Mouse (Mus musculus) stomach, embryonic 14.5 days (tissue): ENCODE measurements around the gene Btnl6. TPM values are rescaled to one million over a fixed set of nuclear protein-coding genes. Genes with fewer than 3 reads are reported as not detected.

ENCODE experiments used
- ATAC-seq: fragments of 200-750 bp; cut with Nextera tagmentation; 2 replicates; pipeline ENCODE4 v1.8.0; 2017; ENCODE audit warnings: low read depth, moderate TSS enrichment; ENCODE audit not compliant: insufficient number of reproducible peaks, insufficient read depth, low FRiP score
- H3K27ac ChIP-seq: fragments of 300-500 bp; sonication (generic); 2 replicates; pipeline ENCODE4 v1.5.1; 2014; ENCODE audit warnings: mild to moderate bottlenecking, low read length, moderate library complexity, mixed read lengths
- H3K27me3 ChIP-seq: fragments of 300-500 bp; sonication (generic); 2 replicates; pipeline ENCODE4 v1.6.1; 2014; ENCODE audit warnings: low read length, control low read depth, mixed read lengths; ENCODE audit not compliant: control insufficient read depth, insufficient read depth
- H3K36me3 ChIP-seq: fragments of 300-500 bp; sonication (generic); 2 replicates; pipeline ENCODE4 v1.6.1; 2014; ENCODE audit warnings: mild to moderate bottlenecking, control low read depth, low read length, moderate library complexity, mixed read lengths; ENCODE audit not compliant: control insufficient read depth, insufficient read depth
- H3K4me1 ChIP-seq: fragments of 300-500 bp; sonication (generic); 2 replicates; pipeline ENCODE4 v1.6.1; 2014; ENCODE audit warnings: low read length, control low read depth, mixed read lengths; ENCODE audit not compliant: control insufficient read depth, insufficient read depth
- H3K4me2 ChIP-seq: fragments of 300-500 bp; sonication (generic); replicated peaks from 2 replicates; pipeline ENCODE4 v1.6.1; 2014; ENCODE audit warnings: low read depth, low read length, control low read depth
- H3K4me3 ChIP-seq: fragments of 300-500 bp; sonication (generic); 2 replicates; pipeline ENCODE4 v1.5.1; 2014; ENCODE audit warnings: low read depth, low read length, control low read depth
- H3K9ac ChIP-seq: fragments of 300-500 bp; sonication (generic); replicated peaks from 2 replicates; pipeline ENCODE4 v1.6.1; 2014; ENCODE audit warnings: low read depth, mild to moderate bottlenecking, control low read depth, low read length, moderate library complexity, mixed read lengths
- H3K9me3 ChIP-seq: fragments of 300-500 bp; sonication (generic); 2 replicates; pipeline ENCODE4 v1.6.1; 2016; ENCODE audit warnings: low read depth, low read length, control low read depth; ENCODE audit not compliant: control insufficient read depth
- WGBS: fragments of 180-500 bp; shearing (Covaris S2); extraction: QIAGEN DNeasy Blood & Tissue Kit; methylation state at CpG from one replicate; pipeline ENCODE4 v1.1.7; 2014; 5-methylcytosine and 5-hydroxymethylcytosine counted together
- polyA plus RNA-seq: library from polyadenylated mRNA; unstranded; fragments of >200 nt; fragmentation: Nextera tagmentation; extraction: Ambion mirVana; gene quantifications from 2 replicates; pipeline ENCODE4 v1.2.1, GENCODE M21; 2014

Btnl6 gene
- not detected in 2 replicates for polyA plus RNA-seq

DNA sequence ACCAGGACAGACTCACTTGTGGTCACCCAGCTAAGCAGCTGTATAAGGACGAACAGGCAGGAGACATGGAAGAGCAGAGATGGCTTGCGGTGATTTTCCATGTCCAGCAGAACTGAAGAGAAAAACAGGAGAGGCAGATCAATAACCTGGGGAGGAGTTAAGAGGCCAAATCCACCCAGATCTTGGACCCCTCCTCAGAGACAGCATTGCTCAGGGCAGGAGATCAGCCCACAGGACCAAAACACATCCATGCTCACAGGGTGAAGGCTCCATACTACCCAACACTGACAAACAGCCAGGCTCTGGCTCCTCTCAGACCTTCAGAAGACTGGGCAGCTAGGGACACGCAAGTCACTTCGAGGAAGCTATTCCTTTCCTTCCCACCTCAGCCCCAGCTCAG, at the start of gene Btnl6:
Btnl6 (minus strand) TSS at position 101 of the 400 bp plus-strand sequence.
- no peak for ATAC-seq

GRCm38 (mm10) chr17:34564796-34565195, 47.6 kb upstream of the Btnl6 start:
- no peaks in the 10 kb centered on the region for H3K9me3 ChIP-seq
- ATAC-seq, result no peak
- no peaks in the 10 kb centered on the region for H3K27me3 ChIP-seq
- peaks cover 5% of the 10 kb centered on the region; the same call in 1 of the 2 replicates for H3K4me1 ChIP-seq
- no peaks in the 10 kb centered on the region for H3K36me3 ChIP-seq
- H3K9ac ChIP-seq, result no peak overlapping the region
- peak overlapping the region; percentile 2; the same call in 1 of the 2 replicates for H3K4me3 ChIP-seq
- H3K4me2 ChIP-seq, result peak overlapping the region; percentile 25; the same call in 1 of the 2 replicates
- 30% methylated on average over 3 of the region's 3 CpGs for WGBS
- peak overlapping the region; percentile 67; the same call in 1 of the 2 replicates for H3K27ac ChIP-seq

More for the DNA sequence above, at the start of gene Btnl6:
- H3K9me3 ChIP-seq, result no peaks in the 10 kb centered on the region
- no peaks in the 10 kb centered on the region for H3K36me3 ChIP-seq
- no peaks in the 10 kb centered on the region for H3K27me3 ChIP-seq
- no peak within 1 kb of the TSS for H3K27ac ChIP-seq
- no peak within 1 kb of the TSS for H3K4me3 ChIP-seq
- WGBS, result 84% methylated on average over 4 of the region's 4 CpGs
- no peak within 1 kb of the TSS for H3K4me2 ChIP-seq
- H3K9ac ChIP-seq, result no peak within 1 kb of the TSS
- H3K4me1 ChIP-seq, result no peaks in the 10 kb centered on the region

DNA sequence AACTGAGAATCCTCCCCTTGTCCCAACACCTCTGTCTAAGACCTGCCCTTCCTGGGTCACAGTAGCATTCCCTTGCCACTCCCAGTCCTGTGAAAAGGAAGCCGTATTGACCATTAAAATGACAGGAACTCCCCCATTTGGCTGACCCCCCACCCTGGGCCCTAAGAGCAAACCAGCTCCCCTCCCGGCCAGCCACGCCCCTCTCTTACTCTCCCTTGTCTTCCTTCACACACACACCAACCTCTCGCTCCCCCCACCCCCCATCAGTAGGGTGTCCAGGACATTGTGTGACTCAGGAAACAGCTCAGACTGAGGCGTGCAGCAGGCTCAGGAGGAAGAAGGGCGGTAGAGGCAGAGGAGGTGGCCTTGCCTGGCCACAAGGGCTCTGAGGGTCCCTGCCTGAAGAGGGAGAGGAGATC, 46.9 kb upstream of the Btnl6 start, which contains the start of gene Notch4:
Notch4 (plus strand) TSS at position 266 of the 419 bp plus-strand sequence.
- Histone ChIP-seq H3K9ac (no peak within 1 kb of the TSS; the same call in 1 of the 2 replicates), H3K27me3 (no peaks in the 10 kb centered on the region), H3K36me3 (no peaks in the 10 kb centered on the region), H3K4me2 (peak within 1 kb of the TSS; percentile 25), H3K4me1 (peaks cover 5% of the 10 kb centered on the region; the same call in 1 of the 2 replicates), H3K9me3 (no peaks in the 10 kb centered on the region), H3K27ac (peak within 1 kb of the TSS; percentile 67), H3K4me3 (peak within 1 kb of the TSS; percentile 2; the same call in 1 of the 2 replicates)
- 4% methylated on average over 6 of the region's 6 CpGs for WGBS
- peak; percentile 66 for ATAC-seq

GRCm38 (mm10) chr17:34563354-34563753, 46.2 kb upstream of the Btnl6 start:
- 63% methylated on average over 11 of the region's 11 CpGs for WGBS
- Histone ChIP-seq H3K27ac (no peak overlapping the region), H3K4me2 (no peak overlapping the region), H3K27me3 (no peaks in the 10 kb centered on the region), H3K9me3 (no peaks in the 10 kb centered on the region), H3K4me3 (no peak overlapping the region), H3K4me1 (peaks cover 5% of the 10 kb centered on the region; the same call in 1 of the 2 replicates), H3K36me3 (no peaks in the 10 kb centered on the region), H3K9ac (no peak overlapping the region)
- no peak for ATAC-seq

GRCm38 (mm10) chr17:34562595-34562994, 45.4 kb upstream of the Btnl6 start:
- Histone ChIP-seq H3K9me3 (no peaks in the 10 kb centered on the region), H3K27ac (no peak overlapping the region), H3K4me1 (peaks cover 5% of the 10 kb centered on the region; the same call in 1 of the 2 replicates), H3K4me3 (no peak overlapping the region), H3K4me2 (no peak overlapping the region), H3K9ac (no peak overlapping the region), H3K36me3 (no peaks in the 10 kb centered on the region), H3K27me3 (no peaks in the 10 kb centered on the region)
- ATAC-seq, result no peak
- 49% methylated on average over 3 of the region's 3 CpGs for WGBS

DNA sequence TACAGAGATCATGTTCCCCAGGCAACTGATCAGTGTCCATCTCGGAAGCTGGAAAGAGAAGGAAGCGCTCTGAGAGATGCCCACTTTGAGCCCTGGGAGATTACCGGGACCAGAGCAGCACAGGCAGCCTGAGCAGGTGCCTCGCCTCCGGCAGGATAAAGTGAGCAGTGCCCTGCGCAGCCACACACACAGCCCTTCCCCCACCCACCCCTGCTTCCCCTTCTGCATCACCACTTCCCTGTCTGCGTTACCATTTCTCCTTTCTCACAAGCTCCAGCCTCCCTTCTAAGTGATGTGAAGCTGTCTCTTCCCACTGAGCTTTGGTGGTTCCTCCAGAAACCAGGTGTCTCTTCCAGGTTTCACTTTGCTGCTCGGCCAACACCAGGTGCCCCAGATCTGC, 44.0 kb upstream of the Btnl6 start:
- ATAC-seq, result no peak
- no peak overlapping the region for H3K9ac ChIP-seq
- no peaks in the 10 kb centered on the region for H3K27me3 ChIP-seq
- H3K36me3 ChIP-seq, result no peaks in the 10 kb centered on the region
- peaks cover 5% of the 10 kb centered on the region; the same call in 1 of the 2 replicates for H3K4me1 ChIP-seq
- WGBS, result 39% methylated on average over 8 of the region's 8 CpGs
- H3K4me3 ChIP-seq, result no peak overlapping the region
- H3K9me3 ChIP-seq, result no peaks in the 10 kb centered on the region
- peak overlapping the region; percentile 44; the same call in 1 of the 2 replicates for H3K27ac ChIP-seq
- H3K4me2 ChIP-seq, result no peak overlapping the region

- Histone ChIP-seq H3K9ac (no peak overlapping the region), H3K27ac (no peak overlapping the region), H3K9me3 (no peaks in the 10 kb centered on the region), H3K4me1 (peaks cover 5% of the 10 kb centered on the region; the same call in 1 of the 2 replicates), H3K36me3 (no peaks in the 10 kb centered on the region), H3K27me3 (no peaks in the 10 kb centered on the region), H3K4me2 (no peak overlapping the region), H3K4me3 (no peak overlapping the region)
- ATAC-seq, result no peak
- 90% methylated on average over 6 of the region's 6 CpGs for WGBS
These were observed 43.3 kb upstream of the Btnl6 start for GRCm38 (mm10) chr17:34560438-34560837.

DNA sequence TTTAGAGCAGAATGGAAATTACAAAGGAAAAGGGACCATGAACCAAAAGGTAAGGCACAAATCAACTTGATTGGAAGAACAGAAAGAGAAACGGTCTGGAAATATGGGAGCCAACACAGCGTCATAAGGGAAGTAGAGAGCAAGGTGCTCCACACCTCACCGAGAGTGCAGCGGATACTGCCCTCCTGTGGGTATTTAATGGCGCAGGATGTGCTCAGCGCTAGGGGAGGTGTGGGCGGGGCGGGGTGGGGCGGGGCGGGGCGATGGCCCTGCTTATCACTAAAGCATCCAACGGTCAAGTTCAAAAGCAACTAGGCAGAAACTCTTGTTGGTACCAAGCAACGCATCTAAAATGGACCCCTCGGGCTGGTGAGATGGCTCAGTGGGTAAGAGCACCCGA, 42.7 kb upstream of the Btnl6 start:
- Histone ChIP-seq H3K4me3 (no peak overlapping the region), H3K27me3 (no peaks in the 10 kb centered on the region), H3K36me3 (no peaks in the 10 kb centered on the region), H3K9ac (no peak overlapping the region), H3K9me3 (no peaks in the 10 kb centered on the region), H3K4me2 (no peak overlapping the region), H3K4me1 (peaks cover 5% of the 10 kb centered on the region; the same call in 1 of the 2 replicates), H3K27ac (no peak overlapping the region)
- WGBS, result 19% methylated on average over 15 of the region's 15 CpGs
- no peak for ATAC-seq

GRCm38 (mm10) chr17:34559116-34559515, 42.0 kb upstream of the Btnl6 start:
- ATAC-seq, result no peak
- Histone ChIP-seq H3K27me3 (no peaks in the 10 kb centered on the region), H3K9ac (no peak overlapping the region), H3K36me3 (no peaks in the 10 kb centered on the region), H3K27ac (no peak overlapping the region), H3K9me3 (no peaks in the 10 kb centered on the region), H3K4me1 (peaks cover 1% of the 10 kb centered on the region; the same call in 1 of the 2 replicates), H3K4me3 (no peak overlapping the region), H3K4me2 (no peak overlapping the region)
- 80% methylated on average over 7 of the region's 7 CpGs for WGBS
